8 mouse cellular contexts compared by ENCODE assay signal in the genomic region with DNA sequence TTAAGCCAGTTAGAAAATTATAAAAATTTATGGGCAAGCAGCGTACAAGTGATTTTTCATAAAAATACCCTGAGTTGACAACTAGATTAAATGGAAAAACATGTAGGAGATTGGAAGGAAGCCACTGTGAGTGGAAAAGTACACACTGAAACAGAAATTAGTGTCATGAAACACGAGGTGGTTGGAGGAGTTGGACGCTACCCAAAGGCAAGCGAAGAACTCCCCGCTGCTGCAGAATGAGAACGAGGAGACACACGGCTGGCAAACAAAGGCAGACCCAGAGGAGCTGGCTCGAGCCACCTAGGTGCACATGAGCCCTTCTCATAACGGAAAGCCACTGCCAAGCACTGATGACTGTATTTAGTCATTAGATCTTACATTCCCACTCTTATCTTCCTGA.
DNase-seq lines count a peak whose midpoint lies in the region; ATAC-seq and TF ChIP-seq lines count a peak whose summit lies in the region.

No protein-coding gene starts in this region.

- no peak for TF ChIP-seq EP300 in stomach, postnatal 0 days (optimal IDR thresholded peaks at IDR 0.05)

- H3K27ac ChIP-seq in forebrain, embryonic 16.5 days (ENCODE audit: low read length), result peak overlapping the region; percentile 59; the same call in 1 of the 2 replicates
- peak overlapping the region; percentile 34 for H3K27ac ChIP-seq in limb, embryonic 14.5 days (replicated peaks; ENCODE audit: low read depth, low read length)
- H3K27ac ChIP-seq in stomach, postnatal 0 days (replicated peaks), result no peak overlapping the region

- no peak overlapping the region for H3K4me3 ChIP-seq in forebrain, embryonic 16.5 days (replicated peaks; ENCODE audit: low read length)
- H3K4me3 ChIP-seq in limb, embryonic 14.5 days (replicated peaks; ENCODE audit: low read length), result no peak overlapping the region
- H3K4me3 ChIP-seq in stomach, postnatal 0 days (ENCODE audit: low read depth, low read length), result no peak overlapping the region

- H3K36me3 ChIP-seq in forebrain, embryonic 16.5 days (ENCODE audit: control insufficient read depth, insufficient read depth), result no peaks in the 10 kb centered on the region
- H3K36me3 ChIP-seq in limb, embryonic 14.5 days (ENCODE audit: control insufficient read depth, insufficient read depth, low read length), result no peaks in the 10 kb centered on the region
- H3K36me3 ChIP-seq in stomach, postnatal 0 days (ENCODE audit: control insufficient read depth, insufficient read depth, low read length), result no peaks in the 10 kb centered on the region

- DNase-seq in retina, postnatal 1 day, result peak; percentile 24
- DNase-seq in retina, embryonic 14.5 days (ENCODE audit: low spot score), result no peak
- peak; percentile 40 for DNase-seq in kidney, postnatal 10 days
- peak; percentile 87 for DNase-seq in limb, embryonic 14.5 days (ENCODE audit: low spot score)
- no peak for DNase-seq in stomach, postnatal 0 days (ENCODE audit: low spot score)
- DNase-seq in spleen, adult 18-20 months, result no peak

- TF ChIP-seq POLR2A in limb, embryonic 14.5 days (IDR thresholded peaks at IDR 0.05; ENCODE audit: borderline replicate concordance, extremely low read depth, insufficient read depth, insufficient read length), result no peak

- peak; percentile 43; the same call in 1 of the 2 replicates for ATAC-seq in forebrain, embryonic 16.5 days
- peak; percentile 47; the same call in 1 of the 2 replicates for ATAC-seq in limb, embryonic 14.5 days (ENCODE audit: low FRiP score, low read depth)
- no peak for ATAC-seq in stomach, postnatal 0 days (ENCODE audit: low FRiP score, low TSS enrichment)
- no peak for ATAC-seq in inflammation-experienced regulatory T-cells, adult 6 months

- no peak for TF ChIP-seq CTCF in stomach, postnatal 0 days (IDR thresholded peaks at IDR 0.05; ENCODE audit: low read depth)

- no peaks in the 10 kb centered on the region for H3K9me3 ChIP-seq in forebrain, embryonic 16.5 days (ENCODE audit: control insufficient read depth, low read length)
- no peaks in the 10 kb centered on the region for H3K9me3 ChIP-seq in limb, embryonic 14.5 days (ENCODE audit: control insufficient read depth, low read length)
- no peaks in the 10 kb centered on the region for H3K9me3 ChIP-seq in stomach, postnatal 0 days (ENCODE audit: control insufficient read depth, low read length)

- no peak overlapping the region; the same call in 1 of the 2 replicates for H3K9ac ChIP-seq in forebrain, embryonic 16.5 days (replicated peaks; ENCODE audit: low read depth, low read length)
- H3K9ac ChIP-seq in limb, embryonic 14.5 days (ENCODE audit: low read depth, low read length, severe bottlenecking), result no peak overlapping the region
- H3K9ac ChIP-seq in stomach, postnatal 0 days (ENCODE audit: low read length), result no peak overlapping the region

- peak overlapping the region; percentile 26; the same call in 1 of the 2 replicates for H3K4me2 ChIP-seq in forebrain, embryonic 16.5 days (ENCODE audit: low read length)
- H3K4me2 ChIP-seq in limb, embryonic 14.5 days (replicated peaks; ENCODE audit: low read depth, low read length, severe bottlenecking), result no peak overlapping the region
- peak overlapping the region; percentile 18 for H3K4me2 ChIP-seq in stomach, postnatal 0 days (replicated peaks; ENCODE audit: low read depth)

- peaks cover 7% of the 10 kb centered on the region for H3K4me1 ChIP-seq in forebrain, embryonic 16.5 days (replicated peaks; ENCODE audit: control insufficient read depth, insufficient read depth, low read length)
- H3K4me1 ChIP-seq in limb, embryonic 14.5 days (ENCODE audit: control insufficient read depth, insufficient read depth, low read length), result peaks cover 12% of the 10 kb centered on the region
- H3K4me1 ChIP-seq in stomach, postnatal 0 days (replicated peaks; ENCODE audit: control insufficient read depth, insufficient read depth), result 0 out of 2 replicates have a peak, but pooled peaks cover 2% of the 10 kb centered on the region

- WGBS in forebrain, embryonic 16.5 days, result 26% methylated on average over 9 of the region's 9 CpGs
- 27% methylated on average over 9 of the region's 9 CpGs for WGBS in limb, embryonic 14.5 days
- 20% methylated on average over 9 of the region's 9 CpGs for WGBS in stomach, postnatal 0 days

- no peaks in the 10 kb centered on the region for H3K27me3 ChIP-seq in forebrain, embryonic 16.5 days (replicated peaks; ENCODE audit: control insufficient read depth, insufficient read depth, low read length)
- H3K27me3 ChIP-seq in limb, embryonic 14.5 days (ENCODE audit: control insufficient read depth, insufficient read depth, low read length), result no peaks in the 10 kb centered on the region
- no peaks in the 10 kb centered on the region for H3K27me3 ChIP-seq in stomach, postnatal 0 days (ENCODE audit: control insufficient read depth, insufficient read depth, low read length)

Comparison
In these comparisons a context has a peak if more than half of its experiments do, and no peak if none do; other contexts are left out.
1. DNase-seq: peak in retina, postnatal 1 day (single experiment), kidney, postnatal 10 days (single experiment) and limb, embryonic 14.5 days (single experiment); none in retina, embryonic 14.5 days (single experiment), stomach, postnatal 0 days (single experiment) and spleen, adult 18-20 months (0 of 2).
2. ATAC-seq: peak in forebrain, embryonic 16.5 days (single experiment) and limb, embryonic 14.5 days (single experiment); none in stomach, postnatal 0 days (single experiment) and inflammation-experienced regulatory T-cells, adult 6 months (single experiment).